Mouse (Mus musculus): ENCODE measurements around the gene Ppp4r2. TPM values are rescaled to one million over a fixed set of nuclear protein-coding genes. Genes with fewer than 3 reads are reported as not detected.

Ppp4r2 gene
- 26.5 and 29.6 TPM in 2 replicates for polyA plus RNA-seq (2014; fragmentation: Nextera tagmentation; extraction: Ambion mirVana)

DNA sequence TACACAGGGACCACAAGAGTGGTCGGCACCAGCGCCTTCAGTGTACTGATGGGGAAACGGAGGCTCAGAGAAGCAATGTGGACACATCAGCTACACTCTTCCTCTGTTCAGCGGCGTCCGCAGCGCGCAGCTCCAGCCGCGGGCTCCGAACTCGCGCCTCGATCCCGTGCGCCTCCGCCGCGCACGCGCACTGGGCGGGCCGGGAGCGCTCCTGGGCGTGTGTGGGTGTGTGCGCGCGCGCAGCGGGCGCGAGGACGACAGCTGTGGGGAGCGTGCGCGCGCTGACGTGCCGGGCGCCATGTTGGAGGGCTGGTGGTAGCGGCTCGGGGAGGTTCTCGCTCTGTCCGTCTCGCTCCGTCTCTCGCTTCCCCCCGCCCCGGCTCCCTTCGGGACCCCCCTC lies at the start of gene Ppp4r2:
Ppp4r2 (plus strand) TSS at position 268 of the 400 bp plus-strand sequence.
- peak within 1 kb of the TSS; percentile 74 for H3K9ac ChIP-seq (replicated peaks; ENCODE audit: low read depth, low read length)
- WGBS = under 1% methylated on average over 41 of the region's 50 CpGs
- peaks cover 12% of the 10 kb centered on the region; the same call in 1 of the 2 replicates for H3K36me3 ChIP-seq (ENCODE audit: control insufficient read depth, insufficient read depth, low read length)
- peaks cover 9% of the 10 kb centered on the region; the same call in 1 of the 2 replicates for H3K4me1 ChIP-seq (ENCODE audit: control insufficient read depth, insufficient read depth, low read length)
- no peaks in the 10 kb centered on the region for H3K27me3 ChIP-seq (ENCODE audit: control insufficient read depth, insufficient read depth, low read length)
- no peaks in the 10 kb centered on the region for H3K9me3 ChIP-seq (ENCODE audit: control insufficient read depth, low read length)
- H3K4me2 ChIP-seq (ENCODE audit: low read depth, low read length) = peak within 1 kb of the TSS; percentile 55
- peak within 1 kb of the TSS; percentile 86 for H3K27ac ChIP-seq (ENCODE audit: low read depth, low read length)
- peak within 1 kb of the TSS; percentile 79 for H3K4me3 ChIP-seq (ENCODE audit: low read depth, low read length)
- ATAC-seq (ENCODE audit: low read depth) = peak; percentile 95

DNA sequence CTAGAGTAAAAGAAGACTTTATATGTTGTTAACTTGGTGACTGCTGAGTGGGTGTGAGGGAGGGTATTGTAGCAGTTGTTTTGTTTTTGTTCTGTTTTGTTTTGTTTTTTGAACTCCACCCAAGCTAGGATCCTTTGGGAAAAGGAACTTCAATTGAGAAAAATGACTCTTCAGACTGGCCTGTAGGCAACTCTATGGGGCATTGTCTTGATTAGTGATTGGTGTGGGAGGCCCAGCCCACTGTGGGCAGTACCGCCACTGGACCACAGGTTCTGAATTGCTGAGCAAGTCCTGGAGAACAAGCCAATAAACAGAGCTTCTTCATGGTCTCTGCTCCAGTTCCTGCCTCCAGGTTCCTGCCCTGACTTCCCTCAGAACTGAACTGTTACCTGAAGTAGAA lies 45.7 kb upstream of the Ppp4r2 start:
- Histone ChIP-seq H3K36me3 (ENCODE audit: control insufficient read depth, insufficient read depth, low read length) (no peaks in the 10 kb centered on the region), H3K27ac (ENCODE audit: low read depth, low read length) (no peak overlapping the region), H3K4me2 (ENCODE audit: low read depth, low read length) (no peak overlapping the region), H3K9me3 (ENCODE audit: control insufficient read depth, low read length) (no peaks in the 10 kb centered on the region), H3K27me3 (ENCODE audit: control insufficient read depth, insufficient read depth, low read length) (no peaks in the 10 kb centered on the region), H3K9ac (replicated peaks; ENCODE audit: low read depth, low read length) (no peak overlapping the region), H3K4me1 (ENCODE audit: control insufficient read depth, insufficient read depth, low read length) (no peaks in the 10 kb centered on the region), H3K4me3 (ENCODE audit: low read depth, low read length) (no peak overlapping the region)
- ATAC-seq (ENCODE audit: low read depth) = no peak
- WGBS = 83% methylated on average over 1 of the region's 1 CpGs

DNA sequence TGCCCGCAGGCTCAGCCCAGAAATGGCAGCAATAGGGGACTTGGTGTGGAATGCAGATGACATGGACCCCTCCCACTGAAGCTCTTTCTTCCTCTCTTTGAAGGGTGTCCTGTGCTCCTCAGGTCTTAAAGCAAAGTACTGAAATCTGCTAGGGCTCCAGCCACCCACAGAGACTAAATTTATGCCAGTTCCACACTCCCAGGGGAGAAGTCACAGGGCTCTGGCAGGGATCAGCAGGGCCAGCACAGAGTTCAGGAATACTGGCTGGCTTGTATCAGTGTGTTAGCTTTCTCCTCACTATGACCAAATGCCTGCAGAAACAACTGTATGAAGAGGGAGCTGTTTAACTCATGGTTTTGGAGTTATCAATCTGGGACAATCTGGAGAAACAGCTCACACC lies 44.3 kb upstream of the Ppp4r2 start:
- WGBS = 75% methylated on average over 1 of the region's 1 CpGs
- no peak for ATAC-seq (ENCODE audit: low read depth)
- Histone ChIP-seq H3K4me2 (ENCODE audit: low read depth, low read length) (no peak overlapping the region), H3K4me1 (ENCODE audit: control insufficient read depth, insufficient read depth, low read length) (no peaks in the 10 kb centered on the region), H3K27me3 (ENCODE audit: control insufficient read depth, insufficient read depth, low read length) (no peaks in the 10 kb centered on the region), H3K9ac (replicated peaks; ENCODE audit: low read depth, low read length) (no peak overlapping the region), H3K27ac (ENCODE audit: low read depth, low read length) (no peak overlapping the region), H3K9me3 (ENCODE audit: control insufficient read depth, low read length) (no peaks in the 10 kb centered on the region), H3K36me3 (ENCODE audit: control insufficient read depth, insufficient read depth, low read length) (no peaks in the 10 kb centered on the region), H3K4me3 (ENCODE audit: low read depth, low read length) (no peak overlapping the region)

DNA sequence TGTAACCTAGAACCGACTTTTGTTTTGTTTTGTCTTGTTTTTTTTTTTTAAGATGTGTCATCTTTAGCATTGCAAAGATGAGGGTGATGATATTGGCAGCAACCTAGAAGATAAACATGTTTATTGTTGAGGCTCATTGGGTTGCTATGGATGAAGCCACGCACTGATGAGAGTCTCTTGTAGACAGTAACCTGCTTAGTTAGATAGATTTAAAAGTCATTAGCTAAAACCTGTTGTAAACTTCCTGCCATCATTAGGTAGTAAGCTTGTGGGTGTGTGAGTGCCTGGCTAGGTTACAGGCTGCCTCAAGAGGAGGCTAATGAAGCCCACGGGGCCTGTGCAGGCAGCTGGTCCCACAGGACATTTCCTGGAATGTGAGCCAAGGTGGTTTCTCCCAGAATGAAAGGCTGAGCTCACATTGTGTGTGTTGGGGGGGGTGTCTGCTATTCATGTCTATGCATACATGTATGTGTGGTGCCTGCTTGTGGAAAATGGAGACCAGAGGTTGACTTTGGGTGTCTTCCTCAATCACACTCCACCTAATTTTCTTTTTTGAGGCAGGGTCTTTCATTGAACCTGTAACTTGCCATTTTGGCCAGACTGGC lies 41.3 kb upstream of the Ppp4r2 start:
- WGBS = 73% methylated on average over 3 of the region's 3 CpGs
- H3K27ac ChIP-seq (ENCODE audit: low read depth, low read length) = no peak overlapping the region
- H3K4me2 ChIP-seq (ENCODE audit: low read depth, low read length) = no peak overlapping the region
- no peaks in the 10 kb centered on the region for H3K27me3 ChIP-seq (ENCODE audit: control insufficient read depth, insufficient read depth, low read length)
- no peak overlapping the region for H3K4me3 ChIP-seq (ENCODE audit: low read depth, low read length)
- no peaks in the 10 kb centered on the region for H3K9me3 ChIP-seq (ENCODE audit: control insufficient read depth, low read length)
- H3K4me1 ChIP-seq (ENCODE audit: control insufficient read depth, insufficient read depth, low read length) = no peaks in the 10 kb centered on the region
- H3K36me3 ChIP-seq (ENCODE audit: control insufficient read depth, insufficient read depth, low read length) = no peaks in the 10 kb centered on the region
- no peak overlapping the region for H3K9ac ChIP-seq (replicated peaks; ENCODE audit: low read depth, low read length)
- no peak for ATAC-seq (ENCODE audit: low read depth)

DNA sequence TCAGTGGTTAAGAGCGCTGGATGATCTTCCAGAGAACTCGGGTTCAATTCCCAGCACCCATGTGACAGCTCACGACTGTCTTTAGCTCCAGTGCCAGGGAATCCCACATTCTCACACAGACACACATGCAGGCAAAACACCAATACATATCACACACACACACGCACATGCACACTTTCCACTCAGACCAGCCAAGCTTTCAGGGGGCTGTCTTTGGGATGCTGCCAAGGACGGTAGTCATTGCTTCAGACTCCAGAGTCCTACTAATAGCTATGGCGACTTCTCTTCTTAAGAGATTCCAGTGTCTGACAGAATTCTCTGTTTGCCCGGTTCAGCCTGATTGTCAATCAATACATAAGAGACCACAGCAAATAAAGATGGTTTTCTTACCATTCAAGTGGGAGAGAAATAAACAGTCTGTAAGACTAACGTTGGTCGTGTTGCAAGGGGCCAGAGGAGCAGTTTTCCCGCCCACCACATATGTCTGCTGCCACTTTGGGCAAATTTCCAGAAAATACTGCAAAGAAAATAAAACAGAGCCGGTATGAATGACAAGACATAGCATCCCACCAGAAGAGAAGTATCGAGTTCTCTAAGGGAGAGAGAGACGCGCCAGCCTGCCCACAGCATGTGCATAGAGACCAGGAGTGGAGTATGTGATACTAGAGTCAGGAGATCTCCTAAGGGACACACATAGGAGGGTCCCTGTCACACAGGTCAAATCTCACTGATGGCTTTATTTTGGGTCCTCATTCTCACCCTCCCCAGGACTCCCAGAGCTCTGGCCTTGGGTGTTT lies 40.3 kb upstream of the Ppp4r2 start:
- Histone ChIP-seq H3K27ac (ENCODE audit: low read depth, low read length) (no peak overlapping the region), H3K4me2 (ENCODE audit: low read depth, low read length) (no peak overlapping the region), H3K36me3 (ENCODE audit: control insufficient read depth, insufficient read depth, low read length) (no peaks in the 10 kb centered on the region), H3K4me1 (ENCODE audit: control insufficient read depth, insufficient read depth, low read length) (no peaks in the 10 kb centered on the region), H3K4me3 (ENCODE audit: low read depth, low read length) (no peak overlapping the region), H3K27me3 (ENCODE audit: control insufficient read depth, insufficient read depth, low read length) (no peaks in the 10 kb centered on the region), H3K9ac (replicated peaks; ENCODE audit: low read depth, low read length) (no peak overlapping the region), H3K9me3 (ENCODE audit: control insufficient read depth, low read length) (no peaks in the 10 kb centered on the region)
- WGBS = 74% methylated on average over 14 of the region's 14 CpGs
- no peak for ATAC-seq (ENCODE audit: low read depth)

DNA sequence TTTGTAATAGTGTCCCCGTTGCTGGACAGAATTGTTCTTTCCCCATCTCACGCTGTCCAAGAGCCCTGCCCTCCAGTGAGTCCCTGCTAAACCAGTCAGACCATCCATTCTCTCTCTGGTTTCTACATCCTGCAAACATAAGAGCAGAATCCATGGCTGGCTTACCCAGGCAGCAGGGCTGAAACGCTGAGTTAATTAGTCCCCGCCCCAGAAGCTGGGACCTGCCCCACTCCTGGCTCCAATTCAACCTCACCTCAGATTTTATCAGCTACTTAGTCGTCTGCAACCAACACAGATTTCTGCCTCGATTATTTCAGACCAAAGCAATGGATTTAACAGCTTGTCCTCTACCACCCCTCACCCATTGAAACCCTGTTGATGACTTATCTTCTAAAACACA lies 37.6 kb upstream of the Ppp4r2 start:
- Histone ChIP-seq H3K27ac (ENCODE audit: low read depth, low read length) (no peak overlapping the region), H3K4me2 (ENCODE audit: low read depth, low read length) (no peak overlapping the region), H3K36me3 (ENCODE audit: control insufficient read depth, insufficient read depth, low read length) (no peaks in the 10 kb centered on the region), H3K27me3 (ENCODE audit: control insufficient read depth, insufficient read depth, low read length) (no peaks in the 10 kb centered on the region), H3K9me3 (ENCODE audit: control insufficient read depth, low read length) (no peaks in the 10 kb centered on the region), H3K4me3 (ENCODE audit: low read depth, low read length) (no peak overlapping the region), H3K9ac (replicated peaks; ENCODE audit: low read depth, low read length) (no peak overlapping the region), H3K4me1 (ENCODE audit: control insufficient read depth, insufficient read depth, low read length) (no peaks in the 10 kb centered on the region)
- 64% methylated on average over 6 of the region's 6 CpGs for WGBS
- ATAC-seq (ENCODE audit: low read depth) = no peak

DNA sequence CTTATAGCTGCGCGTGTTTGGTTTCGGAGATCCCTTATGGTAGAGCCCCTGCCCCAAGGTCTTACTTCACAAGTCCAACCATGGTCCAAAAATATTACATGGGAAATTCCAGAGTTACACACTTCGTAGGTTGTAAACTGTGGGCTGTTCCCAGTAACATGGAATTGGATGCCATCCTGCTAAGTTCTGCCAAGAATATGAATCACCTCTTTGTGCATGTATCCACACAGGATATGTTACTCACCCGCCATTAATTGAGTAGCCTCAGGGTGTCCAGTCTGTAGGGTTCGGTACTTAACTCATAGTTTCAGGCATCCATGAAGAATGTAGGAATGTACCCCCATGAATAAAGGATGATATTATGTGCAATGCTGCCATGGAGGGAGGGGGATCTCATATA lies 34.1 kb upstream of the Ppp4r2 start:
- WGBS = 87% methylated on average over 6 of the region's 6 CpGs
- H3K27me3 ChIP-seq (ENCODE audit: control insufficient read depth, insufficient read depth, low read length) = no peaks in the 10 kb centered on the region
- no peak overlapping the region for H3K4me3 ChIP-seq (ENCODE audit: low read depth, low read length)

DNA sequence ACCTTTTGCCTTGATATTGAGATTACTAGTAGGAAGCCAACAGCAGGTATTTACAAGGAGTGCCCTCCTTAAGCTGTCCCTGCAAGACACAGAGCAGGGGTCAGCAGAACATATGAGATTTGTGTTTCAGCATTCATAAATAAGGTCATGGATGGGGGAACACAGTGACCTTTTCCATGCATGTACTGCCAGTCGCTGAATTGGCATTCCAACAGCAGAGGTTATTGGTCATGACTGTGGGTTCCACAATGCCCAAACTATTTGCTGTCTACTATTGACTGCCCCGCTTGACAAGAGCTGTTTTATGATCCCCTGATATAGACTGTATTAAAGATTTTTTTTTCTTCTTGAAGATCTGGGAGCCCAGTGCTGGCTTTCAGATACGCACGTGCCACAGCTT lies 33.7 kb upstream of the Ppp4r2 start:
- H3K9me3 ChIP-seq (ENCODE audit: control insufficient read depth, low read length) = no peaks in the 10 kb centered on the region
- no peak overlapping the region for H3K4me2 ChIP-seq (ENCODE audit: low read depth, low read length)
- no peak for ATAC-seq (ENCODE audit: low read depth)
- WGBS = 95% methylated on average over 4 of the region's 4 CpGs
- H3K27me3 ChIP-seq (ENCODE audit: control insufficient read depth, insufficient read depth, low read length) = no peaks in the 10 kb centered on the region
- no peak overlapping the region for H3K9ac ChIP-seq (replicated peaks; ENCODE audit: low read depth, low read length)
- no peak overlapping the region for H3K4me3 ChIP-seq (ENCODE audit: low read depth, low read length)
- H3K4me1 ChIP-seq (ENCODE audit: control insufficient read depth, insufficient read depth, low read length) = no peaks in the 10 kb centered on the region
- H3K27ac ChIP-seq (ENCODE audit: low read depth, low read length) = no peak overlapping the region
- H3K36me3 ChIP-seq (ENCODE audit: control insufficient read depth, insufficient read depth, low read length) = no peaks in the 10 kb centered on the region

More for the DNA sequence above, 34.1 kb upstream of the Ppp4r2 start:
- Histone ChIP-seq H3K4me1 (ENCODE audit: control insufficient read depth, insufficient read depth, low read length) (no peaks in the 10 kb centered on the region), H3K36me3 (ENCODE audit: control insufficient read depth, insufficient read depth, low read length) (no peaks in the 10 kb centered on the region), H3K4me2 (ENCODE audit: low read depth, low read length) (no peak overlapping the region), H3K27ac (ENCODE audit: low read depth, low read length) (no peak overlapping the region), H3K9me3 (ENCODE audit: control insufficient read depth, low read length) (no peaks in the 10 kb centered on the region), H3K9ac (replicated peaks; ENCODE audit: low read depth, low read length) (no peak overlapping the region)
- no peak for ATAC-seq (ENCODE audit: low read depth)

DNA sequence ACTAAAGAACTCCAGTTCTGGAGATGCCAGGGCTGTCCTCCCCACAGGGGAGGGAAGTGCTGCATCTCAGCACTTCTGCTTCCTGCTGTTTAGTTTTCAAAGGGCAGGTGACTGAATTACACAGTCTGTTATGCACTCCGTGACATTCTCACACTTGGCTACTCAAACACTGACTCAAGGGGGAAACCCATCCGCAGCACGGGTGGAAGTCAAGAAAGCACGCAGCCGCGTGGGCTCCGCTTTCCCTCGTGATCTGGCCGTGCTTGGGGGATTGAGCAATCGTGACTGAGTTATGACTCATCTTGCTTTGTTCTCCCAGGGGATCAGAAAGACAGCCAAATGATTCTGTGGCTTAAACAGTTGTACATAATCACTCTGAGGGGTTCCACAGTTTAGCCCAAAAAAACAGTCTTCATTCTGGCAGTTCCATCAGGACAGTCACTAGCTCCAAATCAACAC lies 32.9 kb upstream of the Ppp4r2 start:
- Histone ChIP-seq H3K27me3 (ENCODE audit: control insufficient read depth, insufficient read depth, low read length) (no peaks in the 10 kb centered on the region), H3K4me3 (ENCODE audit: low read depth, low read length) (no peak overlapping the region), H3K9ac (replicated peaks; ENCODE audit: low read depth, low read length) (no peak overlapping the region), H3K9me3 (ENCODE audit: control insufficient read depth, low read length) (no peaks in the 10 kb centered on the region), H3K36me3 (ENCODE audit: control insufficient read depth, insufficient read depth, low read length) (no peaks in the 10 kb centered on the region), H3K4me2 (ENCODE audit: low read depth, low read length) (no peak overlapping the region), H3K27ac (ENCODE audit: low read depth, low read length) (no peak overlapping the region), H3K4me1 (ENCODE audit: control insufficient read depth, insufficient read depth, low read length) (no peaks in the 10 kb centered on the region)
- WGBS = 42% methylated on average over 10 of the region's 10 CpGs
- ATAC-seq (ENCODE audit: low read depth) = no peak
